ENCODE assay signal across 10 mouse cellular contexts in the genomic region with DNA sequence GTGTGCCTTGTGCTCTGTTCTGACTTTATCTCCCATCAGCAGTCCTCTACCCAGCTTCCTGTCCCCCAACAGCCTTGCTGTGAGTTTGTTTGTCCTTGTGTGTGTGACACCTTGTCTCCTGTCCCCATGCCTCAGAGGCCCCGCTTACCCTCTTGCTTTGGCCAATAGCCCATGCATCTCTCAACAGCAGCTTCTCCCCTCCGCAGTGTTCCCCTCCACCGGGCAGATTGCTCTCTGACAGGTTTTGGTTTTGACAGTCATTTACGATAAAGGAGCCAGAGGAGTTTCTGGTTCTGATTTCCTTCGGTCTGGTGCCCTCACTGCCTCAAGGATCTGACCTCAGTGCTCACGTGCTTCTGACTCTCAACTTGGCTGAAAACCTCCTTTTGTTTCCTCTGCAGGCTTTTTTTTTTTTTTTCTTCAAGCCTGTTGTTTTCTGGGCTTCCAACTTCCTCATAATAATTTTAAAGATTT. TPM values are rescaled to one million over a fixed set of nuclear protein-coding genes. Genes with fewer than 3 reads are reported as not detected.
A peak's percentile ranks its signal among the peaks of the same experiment; 100 is the strongest.
DNase-seq lines count a peak whose midpoint lies in the region; ATAC-seq and TF ChIP-seq lines count a peak whose summit lies in the region.
"Had no signal": no experiment of that assay in that cellular context is flagged by ENCODE, and none has a peak within 500 bp of the region (broad histone marks: within the 10 kb centered on the region; RNA-seq: fewer than 3 reads in every experiment).

No protein-coding gene starts in this region.

- H3K4me1 ChIP-seq in lung, embryonic 15.5 days = peaks cover 13% of the 10 kb centered on the region
- H3K4me1 ChIP-seq in hindbrain, embryonic 14.5 days (replicated peaks; ENCODE audit: control insufficient read depth, insufficient read depth, low read length) = peaks cover 4% of the 10 kb centered on the region; the same call in 1 of the 2 replicates
- H3K4me1 ChIP-seq in midbrain, embryonic 10.5 days = 0 out of 2 replicates have a peak, but pooled peaks cover 4% of the 10 kb centered on the region
- H3K4me1 ChIP-seq: hindbrain, embryonic 15.5 days had no signal

- DNase-seq in gastrocnemius, adult 2 months = no peak
- DNase-seq in gastrocnemius, postnatal 10 days = no peak
- DNase-seq in c-Kit-positive CD71-positive TER-119-positive erythroid progenitor cells, embryonic 14.5 days (ENCODE audit: low spot score) = peak; percentile 1
- peak; percentile 58 for DNase-seq in kidney, adult 11 months
- no peak for DNase-seq in hindbrain, embryonic 14.5 days (ENCODE audit: low spot score)
- no peak for DNase-seq in midbrain, embryonic 10.5 days (ENCODE audit: low spot score)
- no peak for DNase-seq in frontal cortex, postnatal 36 days (ENCODE audit: low spot score in 2 of 2)

- H3K4me3 ChIP-seq in gastrocnemius, adult 2 months = peak overlapping the region; percentile 43
- H3K4me3 ChIP-seq in lung, embryonic 15.5 days = no peak overlapping the region
- H3K4me3 ChIP-seq in hindbrain, embryonic 14.5 days (replicated peaks; ENCODE audit: low read length) = no peak overlapping the region
- no peak overlapping the region for H3K4me3 ChIP-seq in midbrain, embryonic 10.5 days
- H3K4me3 ChIP-seq: hindbrain, embryonic 15.5 days; stomach, embryonic 15.5 days had no signal

- H3K36me3 ChIP-seq in lung, embryonic 15.5 days = no peaks in the 10 kb centered on the region
- no peaks in the 10 kb centered on the region for H3K36me3 ChIP-seq in hindbrain, embryonic 14.5 days (replicated peaks; ENCODE audit: control insufficient read depth, insufficient read depth)
- H3K36me3 ChIP-seq in midbrain, embryonic 10.5 days = no peaks in the 10 kb centered on the region
- H3K36me3 ChIP-seq: hindbrain, embryonic 15.5 days; stomach, embryonic 15.5 days had no signal

- H3K9me3 ChIP-seq in lung, embryonic 15.5 days = no peaks in the 10 kb centered on the region
- no peaks in the 10 kb centered on the region for H3K9me3 ChIP-seq in hindbrain, embryonic 14.5 days (ENCODE audit: control insufficient read depth, low read length)
- H3K9me3 ChIP-seq in midbrain, embryonic 10.5 days (replicated peaks) = no peaks in the 10 kb centered on the region
- H3K9me3 ChIP-seq: hindbrain, embryonic 15.5 days; stomach, embryonic 15.5 days had no signal

- H3K4me2 ChIP-seq in lung, embryonic 15.5 days = no peak overlapping the region
- no peak overlapping the region for H3K4me2 ChIP-seq in hindbrain, embryonic 14.5 days (replicated peaks)
- H3K4me2 ChIP-seq: hindbrain, embryonic 15.5 days; stomach, embryonic 15.5 days had no signal

- 25% methylated on average over 6 of the region's 6 CpGs for WGBS in lung, embryonic 15.5 days
- 59% methylated on average over 6 of the region's 6 CpGs for WGBS in hindbrain, embryonic 14.5 days
- WGBS in midbrain, embryonic 10.5 days = 70% methylated on average over 6 of the region's 6 CpGs

- intact Hi-C loops in gastrocnemius, adult 2 months (cut with DNase I) = no loop called here

- no peak for ATAC-seq in lung, embryonic 15.5 days (ENCODE audit: borderline replicate concordance, extremely low read depth, low FRiP score, low TSS enrichment)
- no peak for ATAC-seq in hindbrain, embryonic 14.5 days (ENCODE audit: low FRiP score)

- H3K9ac ChIP-seq in lung, embryonic 15.5 days = no peak overlapping the region
- no peak overlapping the region for H3K9ac ChIP-seq in hindbrain, embryonic 14.5 days
- H3K9ac ChIP-seq: hindbrain, embryonic 15.5 days; stomach, embryonic 15.5 days had no signal

- H3K27ac ChIP-seq in gastrocnemius, adult 2 months = peak overlapping the region; percentile 72
- H3K27ac ChIP-seq in lung, embryonic 15.5 days = peak overlapping the region; percentile 50; the same call in 1 of the 2 replicates
- no peak overlapping the region for H3K27ac ChIP-seq in hindbrain, embryonic 14.5 days
- H3K27ac ChIP-seq in midbrain, embryonic 10.5 days (replicated peaks) = no peak overlapping the region
- H3K27ac ChIP-seq: hindbrain, embryonic 15.5 days; stomach, embryonic 15.5 days had no signal

- no peak for TF ChIP-seq CTCF in gastrocnemius, adult 2 months (IDR thresholded peaks at IDR 0.05)

- no peaks in the 10 kb centered on the region for H3K27me3 ChIP-seq in lung, embryonic 15.5 days
- H3K27me3 ChIP-seq in hindbrain, embryonic 14.5 days (ENCODE audit: control insufficient read depth, insufficient read depth, low read length) = no peaks in the 10 kb centered on the region
- no peaks in the 10 kb centered on the region for H3K27me3 ChIP-seq in midbrain, embryonic 10.5 days (ENCODE audit: low read depth, poor library complexity, severe bottlenecking)
- H3K27me3 ChIP-seq: hindbrain, embryonic 15.5 days; stomach, embryonic 15.5 days had no signal

RNA-seq across cellular contexts. Expression of gene Nceh1, which starts 11.1 kb away (rescaled TPM):
- 10 to 100 TPM; 16.7 to 31.6 TPM for total RNA-seq in gastrocnemius, adult 2 months (2021)
- 10 to 100 TPM; 10.7 to 13.6 TPM for total RNA-seq in gastrocnemius, postnatal 10 days (2021)
- 7.9 and 8.5 TPM in 2 replicates for polyA plus RNA-seq in lung, embryonic 15.5 days (2015; fragmentation: Nextera tagmentation; extraction: Ambion mirVana)
- 11.5 and 15.8 TPM in 2 replicates for polyA plus RNA-seq in hindbrain, embryonic 14.5 days (2014; fragmentation: Nextera tagmentation; extraction: Ambion mirVana)
- polyA plus RNA-seq in midbrain, embryonic 10.5 days (2016; fragmentation: Nextera tagmentation; extraction: Ambion mirVana) = 4.6 and 4.9 TPM in 2 replicates

RNA-seq across cellular contexts. Expression of gene Ect2, which starts 40.2 kb away (rescaled TPM):
- under 1 TPM; 0.18 to 0.36 TPM for total RNA-seq in gastrocnemius, adult 2 months (2021)
- total RNA-seq in gastrocnemius, postnatal 10 days (2021) = 1 to 10 TPM; 6.1 to 9.3 TPM
- 63.9 and 69.0 TPM in 2 replicates for polyA plus RNA-seq in lung, embryonic 15.5 days (2015; fragmentation: Nextera tagmentation; extraction: Ambion mirVana)
- 10.0 and 13.1 TPM in 2 replicates for polyA plus RNA-seq in hindbrain, embryonic 14.5 days (2014; fragmentation: Nextera tagmentation; extraction: Ambion mirVana)
- 102 and 106 TPM in 2 replicates for polyA plus RNA-seq in midbrain, embryonic 10.5 days (2016; fragmentation: Nextera tagmentation; extraction: Ambion mirVana)

Comparison
In these comparisons a context has a peak if more than half of its experiments do, and no peak if none do; other contexts are left out.
1. DNase-seq: peak in c-Kit-positive CD71-positive TER-119-positive erythroid progenitor cells, embryonic 14.5 days (single experiment) and kidney, adult 11 months (single experiment); none in gastrocnemius, adult 2 months (single experiment), gastrocnemius, postnatal 10 days (single experiment), hindbrain, embryonic 14.5 days (single experiment), midbrain, embryonic 10.5 days (single experiment) and frontal cortex, postnatal 36 days (0 of 2).
2. H3K27ac ChIP-seq: peak in gastrocnemius, adult 2 months (single experiment) and lung, embryonic 15.5 days (single experiment); none in hindbrain, embryonic 14.5 days (single experiment) and midbrain, embryonic 10.5 days (single experiment).